ENCODE assay signal across 24 mouse cellular contexts in the genomic region with DNA sequence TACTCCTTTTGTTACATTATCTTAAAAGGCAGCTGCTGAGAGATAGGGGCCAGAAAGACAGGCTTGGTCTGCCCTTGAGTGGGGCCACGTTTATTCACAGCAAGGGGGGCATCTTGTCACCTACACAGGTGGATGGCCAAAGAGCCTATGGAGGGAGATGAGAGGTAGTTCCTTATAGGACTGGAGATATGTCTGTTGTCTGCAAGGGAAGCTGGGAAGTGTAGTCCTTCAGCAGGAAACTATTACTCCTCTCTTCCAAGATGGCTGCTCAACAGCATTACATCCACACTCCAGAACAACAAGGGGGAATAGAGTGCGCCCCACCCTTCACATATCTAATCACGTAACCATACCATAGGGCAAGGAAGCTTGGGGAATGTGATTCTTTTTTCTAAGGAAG. TPM values are rescaled to one million over a fixed set of nuclear protein-coding genes. Genes with fewer than 3 reads are reported as not detected.
DNase-seq lines count a peak whose midpoint lies in the region; ATAC-seq and TF ChIP-seq lines count a peak whose summit lies in the region.
"Had no signal": no experiment of that assay in that cellular context is flagged by ENCODE, and none has a peak within 500 bp of the region (broad histone marks: within the 10 kb centered on the region; RNA-seq: fewer than 3 reads in every experiment).

No protein-coding gene starts in this region.

- H3K36me3 ChIP-seq in forebrain, embryonic 14.5 days (ENCODE audit: control insufficient read depth, insufficient read depth, low read length): no peaks in the 10 kb centered on the region
- H3K36me3 ChIP-seq in forebrain, embryonic 11.5 days (ENCODE audit: control insufficient read depth, insufficient read depth, low read length): no peaks in the 10 kb centered on the region
- no peaks in the 10 kb centered on the region for H3K36me3 ChIP-seq in liver, embryonic 13.5 days
- H3K36me3 ChIP-seq in liver, postnatal 0 days (replicated peaks; ENCODE audit: insufficient read depth, low read length): no peaks in the 10 kb centered on the region
- H3K36me3 ChIP-seq in ES-E14 (ENCODE audit: control insufficient read depth, insufficient read depth, low read length, poor library complexity, severe bottlenecking): no peaks in the 10 kb centered on the region; the same call in 1 of the 2 replicates
- H3K36me3 ChIP-seq: embryonic facial prominence, embryonic 13.5 days; G1E; heart, embryonic 12.5 days; hindbrain, embryonic 10.5 days had no signal

- ATAC-seq in forebrain, embryonic 14.5 days: no peak
- no peak for ATAC-seq in forebrain, embryonic 11.5 days (replicated peaks; ENCODE audit: low FRiP score)
- no peak for ATAC-seq in liver, embryonic 13.5 days (ENCODE audit: low read depth)
- no peak for ATAC-seq in liver, postnatal 0 days
- no peak for ATAC-seq in megakaryocyte progenitor cell, adult 5-6 weeks (replicated peaks; ENCODE audit: poor library complexity)
- ATAC-seq: forebrain, embryonic 13.5 days; inflammation-experienced regulatory T-cells, adult 6 months had no signal

- in situ Hi-C loops in ES-E14 (cut with MboI; ENCODE audit: low sequenced_read_pairs in 2 of 2, unreplicated experiment in 2 of 2): no loop called here

- no peak for TF ChIP-seq CTCF in liver, postnatal 0 days (IDR thresholded peaks at IDR 0.05; ENCODE audit: low read depth)

- WGBS in forebrain, embryonic 14.5 days: 67% methylated on average over 3 of the region's 3 CpGs
- 71% methylated on average over 3 of the region's 3 CpGs for WGBS in forebrain, embryonic 11.5 days
- 42% methylated on average over 3 of the region's 3 CpGs for WGBS in liver, embryonic 13.5 days (ENCODE audit: insufficient replicate concordance)
- WGBS in liver, postnatal 0 days (ENCODE audit: insufficient replicate concordance): 64% methylated on average over 3 of the region's 3 CpGs

- no peaks in the 10 kb centered on the region for H3K27me3 ChIP-seq in forebrain, embryonic 14.5 days (replicated peaks; ENCODE audit: control insufficient read depth, insufficient read depth, low read length)
- H3K27me3 ChIP-seq in forebrain, embryonic 11.5 days (ENCODE audit: control insufficient read depth, insufficient read depth, low read length): no peaks in the 10 kb centered on the region; the same call in 1 of the 2 replicates
- peaks cover 12% of the 10 kb centered on the region; the same call in 1 of the 2 replicates for H3K27me3 ChIP-seq in liver, embryonic 13.5 days
- H3K27me3 ChIP-seq in liver, postnatal 0 days (ENCODE audit: insufficient read depth, low read length): no peaks in the 10 kb centered on the region

- no peaks in the 10 kb centered on the region for H3K4me1 ChIP-seq in forebrain, embryonic 14.5 days (ENCODE audit: control insufficient read depth, insufficient read depth, low read length)
- H3K4me1 ChIP-seq in forebrain, embryonic 11.5 days (replicated peaks; ENCODE audit: control insufficient read depth, insufficient read depth, low read length): no peaks in the 10 kb centered on the region
- peaks cover 64% of the 10 kb centered on the region for H3K4me1 ChIP-seq in liver, embryonic 13.5 days (replicated peaks)
- peaks cover 37% of the 10 kb centered on the region for H3K4me1 ChIP-seq in liver, postnatal 0 days (ENCODE audit: insufficient read depth)
- H3K4me1 ChIP-seq in ES-E14 (ENCODE audit: control insufficient read depth in 2 of 2, insufficient read depth in 2 of 2, low read length in 2 of 2, poor library complexity in 1 of 2): peaks cover 2 to 18% of the 10 kb centered on the region in 2 experiments; a peak in 2 of 4 replicates

- no peak overlapping the region for H3K9ac ChIP-seq in forebrain, embryonic 14.5 days (ENCODE audit: low read length)
- H3K9ac ChIP-seq in forebrain, embryonic 11.5 days (ENCODE audit: low read length): no peak overlapping the region
- H3K9ac ChIP-seq in liver, embryonic 13.5 days: peak overlapping the region; percentile 44
- no peak overlapping the region for H3K9ac ChIP-seq in liver, postnatal 0 days (replicated peaks)
- no peak overlapping the region for H3K9ac ChIP-seq in ES-E14 (ENCODE audit: insufficient read depth, low read depth, low read length, poor library complexity, severe bottlenecking)
- H3K9ac ChIP-seq: embryonic facial prominence, embryonic 13.5 days; forebrain, embryonic 13.5 days; heart, embryonic 12.5 days; hindbrain, embryonic 14.5 days had no signal

- H3K9me3 ChIP-seq in forebrain, embryonic 14.5 days (replicated peaks; ENCODE audit: control insufficient read depth, low read length): no peaks in the 10 kb centered on the region
- no peaks in the 10 kb centered on the region for H3K9me3 ChIP-seq in forebrain, embryonic 11.5 days (ENCODE audit: control insufficient read depth, low read length)
- no peaks in the 10 kb centered on the region for H3K9me3 ChIP-seq in liver, embryonic 13.5 days (replicated peaks)
- no peaks in the 10 kb centered on the region for H3K9me3 ChIP-seq in liver, postnatal 0 days (ENCODE audit: low read length)
- H3K9me3 ChIP-seq in ES-E14 (ENCODE audit: control insufficient read depth, insufficient read depth, low read depth, low read length): no peaks in the 10 kb centered on the region
- H3K9me3 ChIP-seq: embryonic facial prominence, embryonic 13.5 days; forebrain, embryonic 13.5 days; G1E; heart, embryonic 12.5 days; hindbrain, embryonic 10.5 days had no signal

- no peak for TF ChIP-seq EP300 in liver, postnatal 0 days (IDR thresholded peaks at IDR 0.05; ENCODE audit: low read depth)

- DNase-seq in forebrain, embryonic 14.5 days (ENCODE audit: low spot score): peak; percentile 17
- DNase-seq in forebrain, embryonic 11.5 days (ENCODE audit: low spot score): no peak
- DNase-seq in liver, embryonic 13.5 days: no peak
- DNase-seq in liver, postnatal 0 days: no peak
- DNase-seq in ES-E14 (ENCODE audit: low read depth, low spot score): no peak
- DNase-seq in brain, adult 2 months (ENCODE audit: low read depth, low spot score): peak; percentile 22
- no peak for DNase-seq in right cerebral cortex, postnatal 25 days
- DNase-seq: adrenal gland, adult 8-10 months; adrenal gland, postnatal 36 days; B cell, adult 2 months; cerebellum, adult 11-12 months; cerebellum, adult 9-11 months; cerebellum, postnatal 36 days; gastrocnemius, adult 2 months; gastrocnemius, postnatal 25 days had no signal

- no peak overlapping the region for H3K4me3 ChIP-seq in forebrain, embryonic 14.5 days (ENCODE audit: low read depth, low read length)
- H3K4me3 ChIP-seq in forebrain, embryonic 11.5 days (ENCODE audit: low read depth, low read length): no peak overlapping the region
- no peak overlapping the region for H3K4me3 ChIP-seq in liver, embryonic 13.5 days (replicated peaks)
- H3K4me3 ChIP-seq in liver, postnatal 0 days (ENCODE audit: low read depth, low read length): no peak overlapping the region
- H3K4me3 ChIP-seq in ES-E14 (ENCODE audit: insufficient read depth in 1 of 2, low read depth in 1 of 2, low read length in 2 of 2, poor library complexity in 1 of 2, severe bottlenecking in 1 of 2): no peak overlapping the region
- H3K4me3 ChIP-seq: embryonic facial prominence, embryonic 13.5 days; forebrain, embryonic 13.5 days; gastrocnemius, adult 2 months; heart, embryonic 12.5 days; hindbrain, embryonic 10.5 days had no signal

- H3K27ac ChIP-seq in forebrain, embryonic 14.5 days (ENCODE audit: low read depth, low read length): no peak overlapping the region
- no peak overlapping the region for H3K27ac ChIP-seq in forebrain, embryonic 11.5 days (ENCODE audit: low read depth, low read length)
- H3K27ac ChIP-seq in liver, embryonic 13.5 days: peak overlapping the region; percentile 81; the same call in 1 of the 2 replicates
- H3K27ac ChIP-seq in liver, postnatal 0 days (ENCODE audit: low read depth): no peak overlapping the region
- H3K27ac ChIP-seq in ES-E14 (ENCODE audit: insufficient read depth, low read depth, low read length, poor library complexity, severe bottlenecking): no peak overlapping the region
- H3K27ac ChIP-seq: embryonic facial prominence, embryonic 13.5 days; forebrain, embryonic 13.5 days; gastrocnemius, adult 2 months; hindbrain, embryonic 10.5 days; hindbrain, embryonic 14.5 days had no signal

- H3K4me2 ChIP-seq in forebrain, embryonic 14.5 days (ENCODE audit: low read length): no peak overlapping the region
- H3K4me2 ChIP-seq in forebrain, embryonic 11.5 days (ENCODE audit: low read depth, low read length, severe bottlenecking): no peak overlapping the region
- no peak overlapping the region for H3K4me2 ChIP-seq in liver, embryonic 13.5 days
- H3K4me2 ChIP-seq in liver, postnatal 0 days (ENCODE audit: low read depth, low read length): no peak overlapping the region
- H3K4me2 ChIP-seq: embryonic facial prominence, embryonic 13.5 days; forebrain, embryonic 13.5 days; heart, embryonic 12.5 days; hindbrain, embryonic 14.5 days had no signal

RNA-seq across cellular contexts. Expression of gene Ano9, which starts 1.9 kb away (rescaled TPM):
- 0.10 TPM in 1 of 2 replicates, not detected in the other for polyA plus RNA-seq in forebrain, embryonic 14.5 days (2014; fragmentation: Nextera tagmentation; extraction: Ambion mirVana)
- 0.21 and 0.39 TPM in 2 replicates for polyA plus RNA-seq in forebrain, embryonic 11.5 days (2014; fragmentation: Nextera tagmentation; extraction: Ambion mirVana)
- 0.12 and 0.20 TPM in 2 replicates for polyA plus RNA-seq in liver, embryonic 13.5 days (2015; fragmentation: Nextera tagmentation; extraction: Ambion mirVana)
- 1.4 and 1.8 TPM in 2 replicates for polyA plus RNA-seq in liver, postnatal 0 days (2015; fragmentation: Nextera tagmentation; extraction: Ambion mirVana)
- 26.4 and 102 TPM in 2 replicates for total RNA-seq in ES-E14 (2012; rRNA removed)
- not detected in 2 replicates for total RNA-seq in megakaryocyte progenitor cell, adult 5-6 weeks (2015)
- total RNA-seq in megakaryocyte progenitor cell, adult 5-6 weeks (2017): not detected in 2 replicates
- total RNA-seq: gastrocnemius, adult 2 months; gastrocnemius, postnatal 25 days; granulocyte monocyte progenitor cell, adult 5-6 weeks had no signal
- polyA plus RNA-seq: forebrain, embryonic 13.5 days; G1E; inflammation-experienced regulatory T-cells, adult 6 months had no signal

RNA-seq across cellular contexts. Expression of gene Ptdss2, which starts 2.7 kb away (rescaled TPM):
- polyA plus RNA-seq in forebrain, embryonic 14.5 days (2014; fragmentation: Nextera tagmentation; extraction: Ambion mirVana): 81.2 and 82.1 TPM in 2 replicates
- polyA plus RNA-seq in forebrain, embryonic 11.5 days (2014; fragmentation: Nextera tagmentation; extraction: Ambion mirVana): 70.9 and 75.3 TPM in 2 replicates
- polyA plus RNA-seq in liver, embryonic 13.5 days (2015; fragmentation: Nextera tagmentation; extraction: Ambion mirVana): 138 and 147 TPM in 2 replicates
- 57.9 and 71.0 TPM in 2 replicates for polyA plus RNA-seq in liver, postnatal 0 days (2015; fragmentation: Nextera tagmentation; extraction: Ambion mirVana)
- 65.1 and 82.8 TPM in 2 replicates for total RNA-seq in ES-E14 (2012; rRNA removed)
- 5.8 and 9.2 TPM in 2 replicates for total RNA-seq in megakaryocyte progenitor cell, adult 5-6 weeks (2015)
- total RNA-seq in megakaryocyte progenitor cell, adult 5-6 weeks (2017): 5.7 and 5.8 TPM in 2 replicates

RNA-seq across cellular contexts. Expression of gene Sigirr, which starts 19.1 kb away (rescaled TPM):
- 2.4 and 2.5 TPM in 2 replicates for polyA plus RNA-seq in forebrain, embryonic 14.5 days (2014; fragmentation: Nextera tagmentation; extraction: Ambion mirVana)
- 1.2 and 1.8 TPM in 2 replicates for polyA plus RNA-seq in forebrain, embryonic 11.5 days (2014; fragmentation: Nextera tagmentation; extraction: Ambion mirVana)
- polyA plus RNA-seq in liver, embryonic 13.5 days (2015; fragmentation: Nextera tagmentation; extraction: Ambion mirVana): 16.5 and 16.9 TPM in 2 replicates
- polyA plus RNA-seq in liver, postnatal 0 days (2015; fragmentation: Nextera tagmentation; extraction: Ambion mirVana): 18.0 and 20.1 TPM in 2 replicates
- 18.2 and 56.2 TPM in 2 replicates for total RNA-seq in ES-E14 (2012; rRNA removed)
- total RNA-seq in megakaryocyte progenitor cell, adult 5-6 weeks (2015): 12.3 and 12.6 TPM in 2 replicates
- total RNA-seq in megakaryocyte progenitor cell, adult 5-6 weeks (2017): 5.8 and 14.0 TPM in 2 replicates

RNA-seq across cellular contexts. Expression of gene Pkp3, which starts 41.5 kb away (rescaled TPM):
- polyA plus RNA-seq in forebrain, embryonic 14.5 days (2014; fragmentation: Nextera tagmentation; extraction: Ambion mirVana): not detected in 2 replicates
- polyA plus RNA-seq in forebrain, embryonic 11.5 days (2014; fragmentation: Nextera tagmentation; extraction: Ambion mirVana): 1.1 and 1.9 TPM in 2 replicates
- polyA plus RNA-seq in liver, embryonic 13.5 days (2015; fragmentation: Nextera tagmentation; extraction: Ambion mirVana): 0.70 and 0.71 TPM in 2 replicates
- polyA plus RNA-seq in liver, postnatal 0 days (2015; fragmentation: Nextera tagmentation; extraction: Ambion mirVana): 1.4 and 1.5 TPM in 2 replicates
- total RNA-seq in ES-E14 (2012; rRNA removed): 8.0 and 12.2 TPM in 2 replicates
- total RNA-seq in megakaryocyte progenitor cell, adult 5-6 weeks (2015): 1.0 and 2.2 TPM in 2 replicates
- total RNA-seq in megakaryocyte progenitor cell, adult 5-6 weeks (2017): 0.10 and 1.1 TPM in 2 replicates
- total RNA-seq: G1E; gastrocnemius, adult 2 months had no signal
- polyA plus RNA-seq: forebrain, embryonic 13.5 days; G1E; hindbrain, embryonic 14.5 days had no signal

RNA-seq across cellular contexts. Expression of gene Rnh1, which starts 53.2 kb away (rescaled TPM):
- 54.7 and 56.7 TPM in 2 replicates for polyA plus RNA-seq in forebrain, embryonic 14.5 days (2014; fragmentation: Nextera tagmentation; extraction: Ambion mirVana)
- 56.7 and 65.2 TPM in 2 replicates for polyA plus RNA-seq in forebrain, embryonic 11.5 days (2014; fragmentation: Nextera tagmentation; extraction: Ambion mirVana)
- polyA plus RNA-seq in liver, embryonic 13.5 days (2015; fragmentation: Nextera tagmentation; extraction: Ambion mirVana): 55.0 and 58.0 TPM in 2 replicates
- 55.2 and 55.7 TPM in 2 replicates for polyA plus RNA-seq in liver, postnatal 0 days (2015; fragmentation: Nextera tagmentation; extraction: Ambion mirVana)
- total RNA-seq in ES-E14 (2012; rRNA removed): 61.9 and 70.3 TPM in 2 replicates
- 36.0 and 41.3 TPM in 2 replicates for total RNA-seq in megakaryocyte progenitor cell, adult 5-6 weeks (2015)
- total RNA-seq in megakaryocyte progenitor cell, adult 5-6 weeks (2017): 43.4 and 57.6 TPM in 2 replicates

Comparison
In these comparisons a context has a peak if more than half of its experiments do, and no peak if none do; other contexts are left out.
1. DNase-seq: peak in forebrain, embryonic 14.5 days (single experiment) and brain, adult 2 months (single experiment); none in forebrain, embryonic 11.5 days (single experiment), liver, embryonic 13.5 days (single experiment), liver, postnatal 0 days (single experiment), ES-E14 (single experiment) and right cerebral cortex, postnatal 25 days (single experiment).